Mouse (Mus musculus): ENCODE measurements around the gene Fndc3b. TPM values are rescaled to one million over a fixed set of nuclear protein-coding genes. Genes with fewer than 3 reads are reported as not detected.
"Not testable (repeated sequence)": the region's sequence is repeated elsewhere in the genome, so short reads cannot be mapped to it uniquely, and the experiment has no call there.

Fndc3b gene
- polyA plus RNA-seq, 1 experiment from 2014 or later, result 11.8 TPM

DNA sequence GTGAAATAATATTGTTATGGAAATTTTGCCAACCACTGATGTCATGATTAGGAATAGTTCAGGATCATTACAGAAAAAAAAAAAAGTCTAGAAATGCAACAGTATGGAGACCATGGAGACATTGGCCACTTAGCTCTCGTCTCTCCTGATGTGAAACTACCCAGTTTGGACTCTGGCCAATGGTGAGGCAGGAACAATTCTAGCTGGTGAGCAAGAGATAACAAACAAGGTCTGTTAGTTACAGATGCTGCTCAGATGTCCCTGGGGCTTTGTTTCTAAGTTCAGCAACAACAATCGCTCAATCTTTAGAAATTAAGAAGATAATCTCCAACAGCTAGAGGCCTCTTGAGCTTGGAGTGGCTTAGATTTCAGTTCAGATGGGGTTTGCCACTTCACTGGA lies 302.5 kb downstream of the Fndc3b start:
- DNase-seq (ENCODE audit: low spot score) (no peak), ATAC-seq (ENCODE audit: low FRiP score, low TSS enrichment) (no peak)
- H3K9me3 ChIP-seq (ENCODE audit: control insufficient read depth, low read length), result no peaks in the 10 kb centered on the region
- 61% methylated on average over 2 of the region's 2 CpGs for WGBS
- H3K4me2 ChIP-seq (replicated peaks; ENCODE audit: low read depth), result no peak overlapping the region
- H3K27me3 ChIP-seq (ENCODE audit: control insufficient read depth, insufficient read depth, low read length), result no peaks in the 10 kb centered on the region
- no peak for TF ChIP-seq CTCF (IDR thresholded peaks at IDR 0.05; ENCODE audit: low read depth)
- no peak for TF ChIP-seq EP300 (optimal IDR thresholded peaks at IDR 0.05)
- no peaks in the 10 kb centered on the region for H3K4me1 ChIP-seq (replicated peaks; ENCODE audit: control insufficient read depth, insufficient read depth)
- H3K4me3 ChIP-seq (ENCODE audit: low read depth, low read length), result no peak overlapping the region
- no peaks in the 10 kb centered on the region for H3K36me3 ChIP-seq (ENCODE audit: control insufficient read depth, insufficient read depth, low read length)
- no peak overlapping the region for H3K9ac ChIP-seq (ENCODE audit: low read length)
- H3K27ac ChIP-seq (replicated peaks), result no peak overlapping the region

DNA sequence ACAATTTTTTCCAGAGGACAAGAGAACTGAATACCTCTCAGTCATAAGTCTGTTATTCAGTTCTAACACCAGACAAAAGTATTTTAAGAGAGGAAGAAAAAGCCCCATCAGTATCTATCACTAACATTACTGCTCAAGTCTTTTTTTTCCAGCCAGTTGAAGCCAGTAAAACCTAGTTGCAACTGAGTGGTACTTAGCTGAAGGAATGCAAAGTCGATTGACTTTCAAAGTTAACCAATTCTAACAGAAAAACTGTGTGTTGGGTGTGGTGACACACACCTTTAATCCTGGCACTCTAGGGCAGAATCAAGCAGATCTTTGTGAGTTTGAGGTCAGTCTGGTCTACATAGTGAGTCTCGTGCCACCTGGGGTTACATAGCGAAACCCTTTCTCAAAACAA lies 304.7 kb downstream of the Fndc3b start:
- Histone ChIP-seq H3K4me2 (replicated peaks; ENCODE audit: low read depth) (no peak overlapping the region), H3K9me3 (ENCODE audit: control insufficient read depth, low read length) (no peaks in the 10 kb centered on the region), H3K4me3 (ENCODE audit: low read depth, low read length) (no peak overlapping the region), H3K27me3 (ENCODE audit: control insufficient read depth, insufficient read depth, low read length) (no peaks in the 10 kb centered on the region), H3K9ac (ENCODE audit: low read length) (no peak overlapping the region), H3K4me1 (replicated peaks; ENCODE audit: control insufficient read depth, insufficient read depth) (no peaks in the 10 kb centered on the region), H3K36me3 (ENCODE audit: control insufficient read depth, insufficient read depth, low read length) (no peaks in the 10 kb centered on the region), H3K27ac (replicated peaks) (no peak overlapping the region)
- TF ChIP-seq EP300 (optimal IDR thresholded peaks at IDR 0.05) (no peak), CTCF (IDR thresholded peaks at IDR 0.05; ENCODE audit: low read depth) (no peak)
- no peak for DNase-seq (ENCODE audit: low spot score)
- no peak for ATAC-seq (ENCODE audit: low FRiP score, low TSS enrichment)
- WGBS, result 84% methylated on average over 3 of the region's 3 CpGs

DNA sequence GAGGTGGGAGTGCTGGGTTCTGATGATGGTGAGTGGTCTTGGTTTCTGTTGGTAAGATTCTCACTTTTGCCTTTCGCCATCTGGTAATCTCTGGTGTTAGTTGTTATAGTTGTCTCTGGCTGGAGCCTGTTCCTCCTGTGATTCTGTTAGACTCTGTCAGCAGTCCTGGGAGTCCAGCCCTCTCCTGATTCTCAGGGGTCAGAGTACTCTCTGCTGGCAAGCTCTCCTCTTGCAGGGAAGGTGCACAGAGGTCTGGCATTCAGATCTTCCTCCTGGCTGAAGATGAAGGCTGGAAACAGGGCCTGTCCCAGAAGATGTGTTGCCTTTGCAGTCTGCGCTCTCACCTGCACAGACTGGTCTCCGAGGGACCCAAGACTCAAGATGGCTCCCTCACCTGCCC lies 310.1 kb downstream of the Fndc3b start:
- H3K27ac ChIP-seq (replicated peaks); H3K4me1 ChIP-seq (replicated peaks; ENCODE audit: control insufficient read depth, insufficient read depth); H3K9ac ChIP-seq (ENCODE audit: low read length); ATAC-seq (ENCODE audit: low FRiP score, low TSS enrichment); H3K36me3 ChIP-seq (ENCODE audit: control insufficient read depth, insufficient read depth, low read length); H3K4me3 ChIP-seq (ENCODE audit: low read depth, low read length); H3K9me3 ChIP-seq (ENCODE audit: control insufficient read depth, low read length); H3K4me2 ChIP-seq (replicated peaks; ENCODE audit: low read depth); H3K27me3 ChIP-seq (ENCODE audit: control insufficient read depth, insufficient read depth, low read length); DNase-seq (ENCODE audit: low spot score): not testable (repeated sequence)
- WGBS, result 95% methylated on average over 3 of the region's 3 CpGs

DNA sequence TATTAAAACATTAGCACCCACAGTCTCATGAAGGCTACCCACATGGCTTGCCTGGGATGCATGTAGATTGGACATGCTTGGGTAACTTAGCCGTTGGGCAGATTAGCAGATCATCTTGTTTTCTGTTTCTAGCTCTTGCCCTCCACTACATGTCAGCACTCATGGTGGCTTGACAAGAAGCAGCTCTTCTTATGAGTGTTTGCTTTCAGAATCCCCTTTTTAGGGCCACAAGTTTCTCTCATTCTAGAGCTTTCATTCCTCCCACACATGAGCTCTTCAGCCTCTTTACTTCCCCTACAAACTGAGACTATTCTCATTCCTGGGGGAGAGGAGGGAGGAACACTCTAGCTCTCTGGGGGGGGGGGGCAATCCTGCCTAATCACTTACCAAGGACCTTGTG lies 321.2 kb downstream of the Fndc3b start:
- no peak for ATAC-seq (ENCODE audit: low FRiP score, low TSS enrichment)
- WGBS, result 83% methylated on average over 1 of the region's 1 CpGs
- TF ChIP-seq CTCF (IDR thresholded peaks at IDR 0.05; ENCODE audit: low read depth) (no peak), EP300 (optimal IDR thresholded peaks at IDR 0.05) (no peak)

DNA sequence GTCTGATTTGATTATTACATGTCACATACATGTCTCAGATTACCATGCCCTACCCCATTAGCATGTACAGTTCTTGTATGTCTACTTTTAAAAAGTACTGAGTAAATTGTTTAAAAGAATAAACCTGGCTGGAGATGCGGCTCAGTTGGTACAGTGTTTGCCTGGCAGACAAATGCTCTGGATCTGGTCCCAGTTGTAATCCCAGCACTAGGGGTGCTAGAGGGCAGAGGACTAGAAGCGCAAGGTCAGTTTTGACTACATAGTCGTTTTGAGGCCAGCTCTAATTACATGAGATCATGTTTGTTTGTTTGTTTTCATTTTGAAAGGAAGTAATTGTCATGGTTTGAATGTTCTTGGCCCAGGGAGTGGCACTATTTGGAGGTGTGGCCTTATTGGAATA lies 326.3 kb downstream of the Fndc3b start:
- ATAC-seq (ENCODE audit: low FRiP score, low TSS enrichment) (no peak), DNase-seq (ENCODE audit: low spot score) (no peak)
- TF ChIP-seq EP300 (optimal IDR thresholded peaks at IDR 0.05), result no peak
- peak; percentile 37 for TF ChIP-seq CTCF (IDR thresholded peaks at IDR 0.05; ENCODE audit: low read depth)
- Histone ChIP-seq H3K27me3 (ENCODE audit: control insufficient read depth, insufficient read depth, low read length) (no peaks in the 10 kb centered on the region), H3K9ac (ENCODE audit: low read length) (no peak overlapping the region), H3K4me2 (replicated peaks; ENCODE audit: low read depth) (no peak overlapping the region), H3K4me3 (ENCODE audit: low read depth, low read length) (no peak overlapping the region), H3K27ac (replicated peaks) (no peak overlapping the region), H3K9me3 (ENCODE audit: control insufficient read depth, low read length) (no peaks in the 10 kb centered on the region), H3K36me3 (ENCODE audit: control insufficient read depth, insufficient read depth, low read length) (no peaks in the 10 kb centered on the region), H3K4me1 (replicated peaks; ENCODE audit: control insufficient read depth, insufficient read depth) (no peaks in the 10 kb centered on the region)
- 48% methylated on average over 3 of the region's 3 CpGs for WGBS

More for the DNA sequence above, 321.2 kb downstream of the Fndc3b start:
- Histone ChIP-seq H3K27me3 (ENCODE audit: control insufficient read depth, insufficient read depth, low read length) (no peaks in the 10 kb centered on the region), H3K4me1 (replicated peaks; ENCODE audit: control insufficient read depth, insufficient read depth) (no peaks in the 10 kb centered on the region), H3K4me3 (ENCODE audit: low read depth, low read length) (no peak overlapping the region), H3K36me3 (ENCODE audit: control insufficient read depth, insufficient read depth, low read length) (no peaks in the 10 kb centered on the region), H3K9ac (ENCODE audit: low read length) (no peak overlapping the region), H3K27ac (replicated peaks) (no peak overlapping the region), H3K4me2 (replicated peaks; ENCODE audit: low read depth) (no peak overlapping the region), H3K9me3 (ENCODE audit: control insufficient read depth, low read length) (no peaks in the 10 kb centered on the region)
- no peak for DNase-seq (ENCODE audit: low spot score)

DNA sequence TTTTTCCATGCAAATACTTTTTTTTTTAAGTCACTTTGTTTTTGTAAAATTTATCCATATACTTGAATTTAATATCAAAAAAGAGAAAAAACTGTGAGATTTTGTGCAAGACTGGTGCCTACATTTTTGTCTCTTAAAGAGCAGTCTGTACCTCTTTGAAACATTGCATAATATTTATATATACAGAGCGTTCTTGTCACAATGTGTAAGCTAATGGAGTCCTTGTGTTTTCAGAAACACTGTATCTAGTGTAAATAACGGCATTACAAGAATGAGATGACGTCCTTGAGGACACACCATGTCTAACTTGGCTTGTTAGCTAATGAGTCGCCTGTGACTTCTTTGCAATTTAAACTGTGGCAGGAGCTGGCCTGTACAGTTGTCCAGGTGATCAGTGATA lies 333.2 kb downstream of the Fndc3b start:
- ATAC-seq (ENCODE audit: low FRiP score, low TSS enrichment) (no peak), DNase-seq (ENCODE audit: low spot score) (no peak)
- Histone ChIP-seq H3K27me3 (ENCODE audit: control insufficient read depth, insufficient read depth, low read length) (no peaks in the 10 kb centered on the region), H3K4me2 (replicated peaks; ENCODE audit: low read depth) (no peak overlapping the region), H3K27ac (replicated peaks) (no peak overlapping the region), H3K9me3 (ENCODE audit: control insufficient read depth, low read length) (no peaks in the 10 kb centered on the region), H3K4me1 (replicated peaks; ENCODE audit: control insufficient read depth, insufficient read depth) (no peaks in the 10 kb centered on the region), H3K4me3 (ENCODE audit: low read depth, low read length) (no peak overlapping the region), H3K36me3 (ENCODE audit: control insufficient read depth, insufficient read depth, low read length) (no peaks in the 10 kb centered on the region), H3K9ac (ENCODE audit: low read length) (no peak overlapping the region)
- TF ChIP-seq EP300 (optimal IDR thresholded peaks at IDR 0.05) (no peak), CTCF (IDR thresholded peaks at IDR 0.05; ENCODE audit: low read depth) (no peak)
- WGBS, result 44% methylated on average over 4 of the region's 4 CpGs
